Mouse (Mus musculus) forelimb bud, embryonic 11.5 days (tissue): ENCODE measurements around the gene Vps18.

Experiments
- DNase-seq: peaks from one replicate; pipeline ENCODE4 v3.0.0-alpha.2; 2012; ENCODE audit warnings: low read depth, low spot score

Gene Vps18

GRCm38 (mm10) chr2:119288270-119288882 is at the start of gene Vps18:
TSS of gene Vps18 (plus strand) at chr2:119288740.
- DNase-seq: peak; percentile 98

GRCm38 (mm10) chr2:119240075-119240818 is 48.3 kb upstream of the Vps18 start:
- no peak for DNase-seq

- DNase-seq: no peak
These were observed 47.7 kb upstream of the Vps18 start for GRCm38 (mm10) chr2:119240819-119241186.

- DNase-seq: no peak
These were observed 46.0 kb upstream of the Vps18 start for GRCm38 (mm10) chr2:119242548-119242947.

GRCm38 (mm10) chr2:119245246-119245645 is 43.3 kb upstream of the Vps18 start:
- DNase-seq: no peak

GRCm38 (mm10) chr2:119247904-119248303 is 40.6 kb upstream of the Vps18 start:
- DNase-seq: no peak

- no peak for DNase-seq
These were observed 38.9 kb upstream of the Vps18 start for GRCm38 (mm10) chr2:119249592-119250061.

GRCm38 (mm10) chr2:119250377-119250776 is 38.2 kb upstream of the Vps18 start:
- DNase-seq: no peak

- DNase-seq: peak; percentile 87
These were observed 37.6 kb upstream of the Vps18 start for GRCm38 (mm10) chr2:119250826-119251478.

GRCm38 (mm10) chr2:119254976-119255375 is 33.6 kb upstream of the Vps18 start:
- DNase-seq: no peak

- DNase-seq: no peak
These were observed 28.0 kb upstream of the Vps18 start for GRCm38 (mm10) chr2:119260518-119260917.

- DNase-seq: no peak
These were observed 27.2 kb upstream of the Vps18 start for GRCm38 (mm10) chr2:119261326-119261725.

GRCm38 (mm10) chr2:119262978-119263377 is 25.6 kb upstream of the Vps18 start:
- DNase-seq: no peak

GRCm38 (mm10) chr2:119263813-119264212 is 24.7 kb upstream of the Vps18 start:
- DNase-seq: no peak

GRCm38 (mm10) chr2:119270286-119270642 is 18.3 kb upstream of the Vps18 start:
- DNase-seq: no peak

- peak; percentile 37 for DNase-seq
These were observed 17.8 kb upstream of the Vps18 start, which contains the start of gene Rhov for GRCm38 (mm10) chr2:119270643-119271331. TSS of gene Rhov (minus strand) at chr2:119271272.

- no peak for DNase-seq
These were observed 14.4 kb upstream of the Vps18 start for GRCm38 (mm10) chr2:119274126-119274525.

GRCm38 (mm10) chr2:119276926-119277325 is 11.6 kb upstream of the Vps18 start:
- no peak for DNase-seq

- DNase-seq: no peak
These were observed 10.7 kb upstream of the Vps18 start for GRCm38 (mm10) chr2:119277810-119278209.

GRCm38 (mm10) chr2:119281899-119282565 is 6.5 kb upstream of the Vps18 start:
- no peak for DNase-seq

- DNase-seq: no peak
These were observed 1.2 kb upstream of the Vps18 start for GRCm38 (mm10) chr2:119287372-119287771.
